Mouse (Mus musculus) embryonic facial prominence, embryonic 12.5 days (tissue): ENCODE measurements around the gene Serpinb3b. TPM values are rescaled to one million over a fixed set of nuclear protein-coding genes. Genes with fewer than 3 reads are reported as not detected.
"Not testable (repeated sequence)": the region's sequence is repeated elsewhere in the genome, so short reads cannot be mapped to it uniquely, and the experiment has no call there.

ENCODE experiments used
- ATAC-seq: fragments of 200-750 bp; cut with Nextera tagmentation; 2 replicates; pipeline ENCODE4 v1.8.0; 2017; ENCODE audit not compliant: insufficient number of reproducible peaks, insufficient read depth, low FRiP score, low TSS enrichment
- H3K27ac ChIP-seq: fragments of 300-500 bp; sonication (generic); 2 replicates; pipeline ENCODE4 v1.5.1; 2016; ENCODE audit warnings: mild to moderate bottlenecking
- H3K27me3 ChIP-seq: fragments of 300-500 bp; sonication (generic); 2 replicates; pipeline ENCODE4 v1.6.1; 2016; ENCODE audit warnings: mild to moderate bottlenecking, moderate library complexity
- H3K36me3 ChIP-seq: fragments of 300-500 bp; sonication (generic); 2 replicates; pipeline ENCODE4 v1.6.1; 2016; ENCODE audit warnings: mild to moderate bottlenecking
- H3K4me1 ChIP-seq: fragments of 300-500 bp; sonication (generic); 2 replicates; pipeline ENCODE4 v1.6.1; 2016
- H3K4me2 ChIP-seq: fragments of 300-500 bp; sonication (generic); replicated peaks from 2 replicates; pipeline ENCODE4 v1.6.1; 2016; ENCODE audit warnings: mild to moderate bottlenecking, moderate library complexity
- H3K4me3 ChIP-seq: fragments of 300-500 bp; sonication (generic); 2 replicates; pipeline ENCODE4 v1.5.1; 2016; ENCODE audit warnings: mild to moderate bottlenecking
- H3K9ac ChIP-seq: fragments of 300-500 bp; sonication (generic); 2 replicates; pipeline ENCODE4 v1.6.1; 2016; ENCODE audit warnings: mild to moderate bottlenecking, moderate library complexity
- H3K9me3 ChIP-seq: fragments of 300-500 bp; sonication (generic); 2 replicates; pipeline ENCODE4 v1.6.1; 2016; ENCODE audit warnings: mild to moderate bottlenecking, moderate library complexity
- WGBS: fragments of 180-500 bp; shearing (Covaris S2); methylation state at CpG from one replicate; pipeline ENCODE4 v1.1.7; 2016; 5-methylcytosine and 5-hydroxymethylcytosine counted together
- polyA plus RNA-seq: library from polyadenylated mRNA; unstranded; fragments of >200 nt; fragmentation: Nextera tagmentation; extraction: Ambion mirVana; gene quantifications from 2 replicates; pipeline ENCODE4 v1.2.1, GENCODE M21; 2016

Gene Serpinb3b
- not detected in 2 replicates for polyA plus RNA-seq

- H3K4me2 ChIP-seq, H3K27me3 ChIP-seq, ATAC-seq, H3K36me3 ChIP-seq, H3K27ac ChIP-seq, H3K9ac ChIP-seq, H3K9me3 ChIP-seq, H3K4me3 ChIP-seq, H3K4me1 ChIP-seq: not testable (repeated sequence)
These were observed at the start of gene Serpinb3b, which contains the start of gene Serpinb3c for GRCm38 (mm10) chr1:107278261-107278660. Gene Serpinb3b (minus strand): TSS chr1:107278361. Gene Serpinb3c (minus strand): TSS chr1:107278371.

GRCm38 (mm10) chr1:107243170-107243569 lies 35.0 kb downstream of the Serpinb3b start:
- H3K4me3 ChIP-seq, H3K9ac ChIP-seq, H3K27ac ChIP-seq, ATAC-seq, H3K36me3 ChIP-seq, H3K4me1 ChIP-seq, H3K4me2 ChIP-seq, H3K9me3 ChIP-seq, H3K27me3 ChIP-seq: not testable (repeated sequence)
- WGBS: 41% methylated on average over 3 of the region's 3 CpGs

- not testable (repeated sequence) for ATAC-seq, H3K27me3 ChIP-seq, H3K4me3 ChIP-seq, H3K4me2 ChIP-seq, H3K9ac ChIP-seq, H3K4me1 ChIP-seq, H3K36me3 ChIP-seq, H3K27ac ChIP-seq, H3K9me3 ChIP-seq
- 78% methylated on average over 1 of the region's 1 CpGs for WGBS
These were observed 60.9 kb downstream of the Serpinb3b start for GRCm38 (mm10) chr1:107217276-107217675.

GRCm38 (mm10) chr1:107127453-107127852 lies 150.7 kb downstream of the Serpinb3b start:
- not testable (repeated sequence) for H3K27me3 ChIP-seq, H3K36me3 ChIP-seq, ATAC-seq, H3K4me3 ChIP-seq, H3K9me3 ChIP-seq, H3K4me2 ChIP-seq, H3K27ac ChIP-seq, H3K4me1 ChIP-seq, H3K9ac ChIP-seq

Other genes starting within 250 kb of the Serpinb3b start
- not detected in 2 replicates for gene Serpinb3a, start 226.1 kb downstream of the Serpinb3b start, polyA plus RNA-seq
- gene Serpinb3d, start 194.9 kb downstream of the Serpinb3b start, polyA plus RNA-seq: not detected in 2 replicates
- not detected in 2 replicates for gene Serpinb3c, start within 50 bp of the Serpinb3b start, polyA plus RNA-seq
- gene Serpinb11, start 82.8 kb upstream of the Serpinb3b start, polyA plus RNA-seq: 0.10 TPM in 1 of 2 replicates, not detected in the other
- gene Serpinb7, start 121.3 kb upstream of the Serpinb3b start, polyA plus RNA-seq: 0.23 and 0.46 TPM in 2 replicates
- 0.31 and 0.41 TPM in 2 replicates for gene Serpinb2, start 233.1 kb upstream of the Serpinb3b start, polyA plus RNA-seq